Mouse (Mus musculus): Measurements from ENCODE around the gene Mrrf. TPM values are rescaled to one million over a fixed set of nuclear protein-coding genes. Genes with fewer than 3 reads are reported as not detected.

The Mrrf gene
- polyA plus RNA-seq, 1 experiment from 2014 or later: 28.2 TPM

DNA sequence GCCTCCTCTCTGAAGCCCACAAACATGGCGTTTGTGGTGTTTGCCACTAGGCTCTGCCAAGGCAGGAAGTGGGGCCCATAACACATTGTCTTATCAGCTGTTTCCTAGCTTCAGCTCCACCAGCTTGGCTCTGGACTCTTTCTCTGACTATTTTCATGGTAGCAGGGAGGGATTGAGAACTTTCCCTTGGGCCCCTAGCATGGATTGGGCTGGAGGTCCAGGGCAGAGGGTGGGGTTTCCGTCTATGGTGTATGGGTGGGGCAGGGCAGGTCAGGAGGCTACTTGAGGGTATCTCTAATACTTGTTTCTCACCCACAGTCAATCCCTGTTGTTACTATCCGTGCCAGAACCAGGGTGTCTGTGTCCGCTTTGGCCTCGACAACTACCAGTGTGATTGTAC, 100.7 kb downstream of the Mrrf start:
- no peak for ATAC-seq (replicated peaks; ENCODE audit: low FRiP score)
- Histone ChIP-seq H3K9ac (ENCODE audit: low read length) (no peak overlapping the region), H3K27me3 (ENCODE audit: control insufficient read depth, insufficient read depth, low read length) (no peaks in the 10 kb centered on the region), H3K4me1 (replicated peaks; ENCODE audit: control insufficient read depth, insufficient read depth, low read length) (no peaks in the 10 kb centered on the region), H3K4me2 (ENCODE audit: low read depth, low read length, severe bottlenecking) (no peak overlapping the region), H3K27ac (ENCODE audit: low read depth, low read length) (no peak overlapping the region), H3K4me3 (ENCODE audit: low read depth, low read length) (no peak overlapping the region), H3K9me3 (ENCODE audit: control insufficient read depth, low read length) (no peaks in the 10 kb centered on the region), H3K36me3 (ENCODE audit: control insufficient read depth, insufficient read depth, low read length) (no peaks in the 10 kb centered on the region)
- WGBS: 88% methylated on average over 5 of the region's 5 CpGs
- DNase-seq (ENCODE audit: low spot score): no peak

DNA sequence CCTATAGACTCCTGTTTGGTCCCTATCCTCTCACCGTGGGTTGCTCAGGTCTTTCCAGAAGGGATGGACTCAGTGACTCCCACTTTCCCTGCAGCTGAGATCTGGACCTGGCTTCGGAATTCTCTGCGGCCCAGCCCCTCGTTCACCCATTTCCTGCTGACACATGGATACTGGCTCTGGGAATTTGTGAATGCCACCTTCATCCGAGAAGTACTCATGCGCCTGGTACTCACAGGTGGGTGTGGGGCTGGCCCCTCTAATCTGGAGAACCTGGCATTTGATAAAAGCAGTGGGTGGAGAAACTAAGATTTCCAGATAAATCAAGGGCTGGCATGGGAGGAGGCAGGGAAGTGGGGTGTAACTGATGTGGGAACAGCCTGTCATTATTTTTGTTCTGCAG, 101.4 kb downstream of the Mrrf start:
- Histone ChIP-seq H3K4me1 (replicated peaks; ENCODE audit: control insufficient read depth, insufficient read depth, low read length) (no peaks in the 10 kb centered on the region), H3K27me3 (ENCODE audit: control insufficient read depth, insufficient read depth, low read length) (no peaks in the 10 kb centered on the region), H3K27ac (ENCODE audit: low read depth, low read length) (no peak overlapping the region), H3K4me2 (ENCODE audit: low read depth, low read length, severe bottlenecking) (no peak overlapping the region), H3K4me3 (ENCODE audit: low read depth, low read length) (no peak overlapping the region), H3K9me3 (ENCODE audit: control insufficient read depth, low read length) (no peaks in the 10 kb centered on the region), H3K9ac (ENCODE audit: low read length) (no peak overlapping the region), H3K36me3 (ENCODE audit: control insufficient read depth, insufficient read depth, low read length) (no peaks in the 10 kb centered on the region)
- WGBS: 92% methylated on average over 6 of the region's 6 CpGs
- DNase-seq (ENCODE audit: low spot score) (no peak), ATAC-seq (replicated peaks; ENCODE audit: low FRiP score) (no peak)

DNA sequence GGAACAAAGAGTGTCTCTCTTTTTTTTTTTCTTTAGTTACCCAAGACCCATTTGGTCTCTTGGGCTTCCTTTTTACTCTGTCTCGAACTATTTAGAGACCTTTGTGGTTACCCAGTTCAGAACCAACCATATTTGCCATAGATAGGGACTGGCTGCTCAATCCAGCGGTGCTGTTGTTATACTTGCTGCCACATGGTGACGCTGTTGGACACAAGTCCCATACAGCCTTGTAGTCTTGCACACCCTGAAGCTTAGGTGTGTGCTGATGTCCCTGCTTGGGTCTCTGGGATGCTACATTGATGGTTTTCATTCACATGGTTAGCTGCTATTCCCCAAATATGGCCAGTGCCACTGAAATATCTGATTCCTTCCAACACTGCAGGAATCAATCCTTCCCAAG, 102.3 kb downstream of the Mrrf start:
- no peak for DNase-seq (ENCODE audit: low spot score)
- Histone ChIP-seq H3K4me1 (replicated peaks; ENCODE audit: control insufficient read depth, insufficient read depth, low read length) (no peaks in the 10 kb centered on the region), H3K9ac (ENCODE audit: low read length) (no peak overlapping the region), H3K27ac (ENCODE audit: low read depth, low read length) (no peak overlapping the region), H3K4me3 (ENCODE audit: low read depth, low read length) (no peak overlapping the region), H3K27me3 (ENCODE audit: control insufficient read depth, insufficient read depth, low read length) (no peaks in the 10 kb centered on the region), H3K36me3 (ENCODE audit: control insufficient read depth, insufficient read depth, low read length) (no peaks in the 10 kb centered on the region), H3K4me2 (ENCODE audit: low read depth, low read length, severe bottlenecking) (no peak overlapping the region), H3K9me3 (ENCODE audit: control insufficient read depth, low read length) (no peaks in the 10 kb centered on the region)
- no peak for ATAC-seq (replicated peaks; ENCODE audit: low FRiP score)
- WGBS: 76% methylated on average over 3 of the region's 3 CpGs

DNA sequence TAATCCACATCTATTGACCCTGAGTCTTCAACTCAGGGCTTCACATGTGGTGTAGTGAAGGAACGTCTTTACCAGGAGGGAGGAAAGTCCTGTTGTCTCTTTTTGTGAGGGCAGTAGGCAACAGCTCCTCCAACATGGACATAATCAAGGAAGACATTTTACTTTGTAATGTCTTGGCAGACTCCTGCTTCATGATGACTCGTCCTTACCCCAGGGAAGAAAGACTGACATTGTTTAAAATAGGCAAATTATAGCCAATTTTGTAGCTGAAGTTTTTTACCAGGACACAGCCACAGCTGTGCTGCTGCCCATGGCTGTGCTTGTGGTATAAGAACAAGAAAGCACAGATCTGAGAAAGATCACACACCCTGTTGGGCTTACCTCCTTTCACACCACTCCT, 102.8 kb downstream of the Mrrf start:
- 87% methylated on average over 2 of the region's 2 CpGs for WGBS
- Histone ChIP-seq H3K4me3 (ENCODE audit: low read depth, low read length) (no peak overlapping the region), H3K4me2 (ENCODE audit: low read depth, low read length, severe bottlenecking) (no peak overlapping the region), H3K27me3 (ENCODE audit: control insufficient read depth, insufficient read depth, low read length) (no peaks in the 10 kb centered on the region), H3K27ac (ENCODE audit: low read depth, low read length) (no peak overlapping the region), H3K36me3 (ENCODE audit: control insufficient read depth, insufficient read depth, low read length) (no peaks in the 10 kb centered on the region), H3K4me1 (replicated peaks; ENCODE audit: control insufficient read depth, insufficient read depth, low read length) (no peaks in the 10 kb centered on the region), H3K9me3 (ENCODE audit: control insufficient read depth, low read length) (no peaks in the 10 kb centered on the region), H3K9ac (ENCODE audit: low read length) (no peak overlapping the region)
- DNase-seq (ENCODE audit: low spot score): no peak
- no peak for ATAC-seq (replicated peaks; ENCODE audit: low FRiP score)

Other genes with a start within 250 kb of the Mrrf start
- gene Ttll11, start 156.5 kb upstream of the Mrrf start, polyA plus RNA-seq (2014; fragmentation: Nextera tagmentation; extraction: Ambion mirVana): 2.3 and 2.5 TPM in 2 replicates
- gene Ndufa8, start 87.0 kb upstream of the Mrrf start, polyA plus RNA-seq (2014; fragmentation: Nextera tagmentation; extraction: Ambion mirVana): 177 and 184 TPM in 2 replicates
- gene Morn5, start 86.9 kb upstream of the Mrrf start, polyA plus RNA-seq (2014; fragmentation: Nextera tagmentation; extraction: Ambion mirVana): 0.47 and 0.68 TPM in 2 replicates
- gene Lhx6, start 31.0 kb upstream of the Mrrf start, polyA plus RNA-seq (2014; fragmentation: Nextera tagmentation; extraction: Ambion mirVana): 10.6 and 19.0 TPM in 2 replicates
- gene Rbm18, start 384 bp downstream of the Mrrf start, polyA plus RNA-seq (2014; fragmentation: Nextera tagmentation; extraction: Ambion mirVana): 98.2 and 100 TPM in 2 replicates
- gene Ptgs1, start 94.0 kb downstream of the Mrrf start, polyA plus RNA-seq (2014; fragmentation: Nextera tagmentation; extraction: Ambion mirVana): 2.8 and 2.9 TPM in 2 replicates
- gene Olfr338, start 237.1 kb downstream of the Mrrf start, polyA plus RNA-seq (2014; fragmentation: Nextera tagmentation; extraction: Ambion mirVana): not detected in 2 replicates

All from forebrain, embryonic 11.5 days (tissue).